Mouse (Mus musculus): ENCODE measurements around the gene Crk. TPM values are rescaled to one million over a fixed set of nuclear protein-coding genes. Genes with fewer than 3 reads are reported as not detected.

The Crk gene
- total RNA-seq, 2 experiments from 2014 or later = 44.6 to 45.4 TPM

GRCm38 (mm10) chr11:75732434-75733226 lies 53.6 kb downstream of the Crk start, which contains the start of gene Ywhae:
TSS of gene Ywhae (plus strand) at chr11:75732869.
- peak; percentile 91 for DNase-seq

GRCm38 (mm10) chr11:75733227-75733940 lies 54.3 kb downstream of the Crk start:
- DNase-seq = peak; percentile 78
- intact Hi-C loops (cut with DNase I; ENCODE audit: low total_unique reads) = no loop called here

More at GRCm38 (mm10) chr11:75732434-75733226, 53.6 kb downstream of the Crk start, which contains the start of gene Ywhae:
- intact Hi-C loops (cut with DNase I; ENCODE audit: low total_unique reads) = no loop called here

- intact Hi-C loops (cut with DNase I; ENCODE audit: low total_unique reads) = no loop called here
- DNase-seq = no peak
These were observed 56.6 kb downstream of the Crk start for GRCm38 (mm10) chr11:75735462-75736252.

- no peak for DNase-seq
- intact Hi-C loops (cut with DNase I; ENCODE audit: low total_unique reads) = no loop called here
These were observed 57.9 kb downstream of the Crk start for GRCm38 (mm10) chr11:75736978-75737377.

GRCm38 (mm10) chr11:75737806-75738476 lies 58.9 kb downstream of the Crk start:
- intact Hi-C loops (cut with DNase I; ENCODE audit: low total_unique reads) = no loop called here
- no peak for DNase-seq

GRCm38 (mm10) chr11:75738477-75738821 lies 59.4 kb downstream of the Crk start:
- intact Hi-C loops (cut with DNase I; ENCODE audit: low total_unique reads) = no loop called here
- no peak for DNase-seq

GRCm38 (mm10) chr11:75740204-75740603 lies 61.1 kb downstream of the Crk start:
- intact Hi-C loops (cut with DNase I; ENCODE audit: low total_unique reads) = no loop called here
- no peak for DNase-seq

- no peak for DNase-seq
- intact Hi-C loops (cut with DNase I; ENCODE audit: low total_unique reads) = no loop called here
These were observed 62.6 kb downstream of the Crk start for GRCm38 (mm10) chr11:75741615-75742014.

- no peak for DNase-seq
- intact Hi-C loops (cut with DNase I; ENCODE audit: low total_unique reads) = no loop called here
These were observed 65.7 kb downstream of the Crk start for GRCm38 (mm10) chr11:75744761-75745160.

- intact Hi-C loops (cut with DNase I; ENCODE audit: low total_unique reads) = no loop called here
- no peak for DNase-seq
These were observed 71.5 kb downstream of the Crk start for GRCm38 (mm10) chr11:75750537-75750936.

GRCm38 (mm10) chr11:75751082-75751481 lies 72.0 kb downstream of the Crk start:
- intact Hi-C loops (cut with DNase I; ENCODE audit: low total_unique reads) = no loop called here
- no peak for DNase-seq

Other genes with a start within 250 kb of the Crk start
- gene Serpinf2, start 239.7 kb upstream of the Crk start, total RNA-seq (2021) = not detected
- 1 to 10 TPM; 6.0 TPM for gene Wdr81, start 224.5 kb upstream of the Crk start, total RNA-seq (2021)
- 10 to 100 TPM; 17.3 to 23.0 TPM for gene Tlcd2, start 217.5 kb upstream of the Crk start, total RNA-seq (2021)
- gene Prpf8, start 192.4 kb upstream of the Crk start, total RNA-seq (2021) = 10 to 100 TPM; 64.9 to 68.5 TPM
- 10 to 100 TPM; 40.5 to 41.3 TPM for gene Rilp, start 169.2 kb upstream of the Crk start, total RNA-seq (2021)
- 1 to 10 TPM; 7.1 to 7.2 TPM for gene Scarf1, start 165.7 kb upstream of the Crk start, total RNA-seq (2021)
- gene Slc43a2, start 147.6 kb upstream of the Crk start, total RNA-seq (2021) = 10 to 100 TPM; 25.3 to 30.8 TPM
- gene Pitpna, start 91.2 kb upstream of the Crk start, total RNA-seq (2021) = 100 to 1,000 TPM; 176 to 185 TPM
- gene Inpp5k, start 48.3 kb upstream of the Crk start, total RNA-seq (2021) = 10 to 100 TPM; 17.0 to 23.0 TPM
- 10 to 100 TPM; 50.5 to 51.8 TPM for gene Myo1c, start 28.8 kb upstream of the Crk start, total RNA-seq (2021)
- 100 to 1,000 TPM; 633 to 674 TPM for gene Ywhae, start 53.6 kb downstream of the Crk start, total RNA-seq (2021)
- gene Doc2b, start 116.8 kb downstream of the Crk start, total RNA-seq (2021) = 1 to 10 TPM in 1 of 2 experiments, under 1 TPM in 1; 0.53 to 1.8 TPM